Mouse (Mus musculus) urinary bladder, postnatal 25 days (tissue): Measurements from ENCODE around the gene Sec31a.
"Not testable (repeated sequence)": the region's sequence is repeated elsewhere in the genome, so short reads cannot be mapped to it uniquely, and the experiment has no call there.

Experiments used
- DNase-seq: peaks from one replicate; pipeline ENCODE4 v3.0.0; 2022; ENCODE audit warnings: low spot score

The Sec31a gene

DNA sequence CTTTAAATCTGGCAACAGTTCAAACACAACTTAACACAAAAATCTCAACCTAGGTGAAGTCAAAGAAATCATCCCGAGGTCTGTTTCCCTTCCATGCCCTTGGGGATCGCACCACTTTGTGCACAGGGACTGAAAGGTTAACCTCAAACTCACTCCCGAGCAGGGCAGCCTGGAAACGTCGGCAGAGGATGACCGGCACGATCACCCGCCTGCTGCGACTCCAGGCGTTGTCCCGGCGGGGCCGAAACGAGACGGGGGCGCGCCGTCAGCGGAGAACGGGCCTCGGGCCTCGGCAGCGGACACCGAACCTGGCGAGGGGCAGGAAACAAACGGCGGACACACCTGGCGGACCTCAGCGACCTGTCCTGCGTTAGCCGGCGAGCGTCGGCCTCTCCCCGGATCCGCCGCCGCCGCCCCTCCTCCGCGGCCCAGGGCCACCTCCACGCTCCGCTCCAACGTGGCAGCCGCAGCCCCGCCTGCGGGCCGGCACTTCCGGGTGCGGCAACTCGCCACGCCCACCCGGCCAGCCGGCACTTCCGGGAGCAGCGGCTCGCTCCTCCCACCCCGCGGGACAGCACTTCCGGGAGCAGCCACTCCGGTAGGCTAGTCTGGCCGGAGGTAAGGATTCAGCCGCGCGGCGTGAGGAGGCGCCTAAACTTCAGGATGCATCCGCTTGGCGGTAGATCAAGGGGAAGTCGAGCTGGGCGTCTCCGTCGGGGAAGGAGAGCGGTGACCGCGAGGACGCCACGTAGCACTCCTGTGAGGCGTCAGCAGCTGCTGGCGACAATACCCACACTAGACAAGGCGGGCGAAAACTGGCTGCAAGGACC is at the start of gene Sec31a:
Gene Sec31a (minus strand): TSS at position 474 of the 830 bp plus-strand sequence.
- DNase-seq, result peak; percentile 98

DNA sequence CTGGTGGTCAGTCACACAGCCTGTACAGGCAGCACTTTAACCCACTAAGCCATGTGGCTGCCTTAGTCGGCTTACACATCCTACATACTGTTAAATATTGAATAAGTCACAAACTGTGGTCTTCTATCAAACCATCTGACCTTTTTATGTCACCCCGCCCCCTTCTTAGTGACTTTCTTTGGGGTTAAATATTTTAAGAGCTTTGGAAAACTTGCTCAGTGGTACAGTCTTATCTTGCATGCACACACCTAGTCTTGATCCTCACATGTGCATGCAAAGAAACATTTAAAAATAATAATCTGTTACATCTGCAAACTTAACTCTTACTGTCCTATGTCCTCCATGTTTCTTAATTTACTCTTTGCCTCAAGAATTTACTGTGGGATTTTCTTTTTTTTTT is 46.3 kb upstream of the Sec31a start:
- no peak for DNase-seq

GRCm38 (mm10) chr5:100461526-100461925 is 45.5 kb upstream of the Sec31a start:
- no peak for DNase-seq

DNA sequence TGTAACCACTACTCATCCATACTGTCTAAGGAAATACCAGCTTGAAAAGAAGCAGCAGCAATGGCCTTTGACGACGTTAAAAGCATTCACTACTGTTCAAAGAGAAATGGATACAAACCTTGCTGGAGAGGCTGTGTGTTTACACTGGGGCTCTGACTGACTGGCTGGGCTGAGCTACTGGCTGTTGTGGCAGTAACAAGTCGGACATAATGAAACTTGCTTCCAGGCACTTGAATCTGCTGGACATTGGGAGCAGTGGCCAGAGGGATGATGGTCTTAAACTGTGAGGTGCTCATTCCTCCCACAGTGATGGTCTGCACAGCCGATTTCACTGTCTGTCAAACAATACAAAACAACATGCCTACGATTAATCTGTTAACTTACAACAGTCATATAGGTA is 43.4 kb upstream of the Sec31a start:
- DNase-seq, result no peak

DNA sequence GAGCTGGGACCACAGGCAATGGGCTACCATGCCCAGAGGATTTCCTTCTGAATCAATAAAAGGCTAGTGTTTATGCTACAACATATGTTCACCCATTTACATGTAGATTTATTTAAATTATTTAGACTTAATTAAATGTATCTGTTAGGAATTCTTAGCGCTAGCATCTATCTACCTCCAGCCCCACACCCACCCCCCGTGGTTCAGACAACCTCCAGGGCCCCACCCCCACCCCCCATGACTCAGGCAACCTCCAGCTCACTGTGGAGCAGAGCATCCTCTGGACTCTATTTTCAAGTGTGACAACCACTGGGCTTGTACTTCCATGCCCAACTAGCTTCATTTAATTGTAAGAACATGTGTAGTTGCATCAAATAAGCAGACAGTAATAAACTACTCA is 35.8 kb upstream of the Sec31a start:
- no peak for DNase-seq

GRCm38 (mm10) chr5:100438796-100439195 is 22.8 kb upstream of the Sec31a start:
- DNase-seq, result no peak

DNA sequence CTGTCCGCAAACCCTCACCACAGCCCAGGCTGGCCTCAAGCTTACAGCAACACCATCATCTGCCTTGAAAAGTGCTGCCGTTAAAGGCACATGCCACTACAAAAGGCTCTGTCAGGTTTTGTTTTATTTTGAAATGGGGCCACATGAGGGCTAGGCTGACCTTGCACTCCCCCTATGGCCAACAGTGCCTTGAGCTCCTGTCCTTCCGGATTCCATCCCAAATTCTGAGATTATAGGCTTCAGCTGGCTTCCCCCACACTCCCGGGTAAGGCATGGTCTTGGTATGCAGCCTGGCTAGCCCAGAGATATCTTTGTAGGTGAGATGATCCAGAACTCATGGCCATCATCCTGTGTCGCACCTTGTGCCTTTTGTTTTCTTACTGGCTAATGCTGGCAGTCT is 21.9 kb upstream of the Sec31a start:
- DNase-seq, result no peak

DNA sequence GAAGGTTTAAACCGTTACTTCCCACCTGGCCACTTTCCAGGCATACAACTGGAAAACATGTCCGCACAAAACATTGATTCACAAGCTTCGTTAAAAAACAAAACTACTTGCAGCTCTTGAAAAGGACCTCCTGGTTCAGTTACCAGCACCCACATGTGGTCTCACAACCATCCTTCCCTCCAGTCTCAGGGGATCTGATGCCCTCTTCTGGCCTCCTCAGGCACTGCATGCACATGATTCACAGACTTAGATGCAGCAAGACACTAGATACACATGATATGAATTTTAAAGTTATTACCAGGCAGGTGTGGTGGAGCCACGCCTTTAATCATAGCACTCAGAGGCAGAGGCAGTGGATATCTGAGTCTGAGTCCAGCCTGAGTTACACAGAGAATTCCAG is 21.1 kb upstream of the Sec31a start:
- no peak for DNase-seq

DNA sequence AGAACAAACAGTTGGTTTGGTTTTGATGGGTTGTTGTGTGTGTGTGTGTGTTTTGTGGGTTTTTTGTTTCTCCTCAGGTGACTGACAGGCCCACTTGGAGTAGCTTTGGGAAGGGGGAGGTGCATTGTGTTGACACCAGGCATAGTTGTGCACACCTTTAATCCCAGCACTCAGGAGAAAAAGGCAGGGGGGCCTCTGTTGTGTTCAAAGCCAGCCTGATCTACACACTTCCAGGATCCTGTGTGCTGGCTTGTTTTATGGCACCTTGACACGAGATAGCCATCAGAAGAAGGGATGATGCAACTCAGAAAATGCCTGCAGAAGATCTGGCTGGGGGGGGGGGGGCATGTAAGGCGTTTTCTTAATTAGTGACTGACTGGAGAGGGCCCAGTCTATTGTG is 14.9 kb upstream of the Sec31a start:
- DNase-seq, result no peak

- no peak for DNase-seq
Observed at GRCm38 (mm10) chr5:100430076-100430390, 14.0 kb upstream of the Sec31a start.

DNA sequence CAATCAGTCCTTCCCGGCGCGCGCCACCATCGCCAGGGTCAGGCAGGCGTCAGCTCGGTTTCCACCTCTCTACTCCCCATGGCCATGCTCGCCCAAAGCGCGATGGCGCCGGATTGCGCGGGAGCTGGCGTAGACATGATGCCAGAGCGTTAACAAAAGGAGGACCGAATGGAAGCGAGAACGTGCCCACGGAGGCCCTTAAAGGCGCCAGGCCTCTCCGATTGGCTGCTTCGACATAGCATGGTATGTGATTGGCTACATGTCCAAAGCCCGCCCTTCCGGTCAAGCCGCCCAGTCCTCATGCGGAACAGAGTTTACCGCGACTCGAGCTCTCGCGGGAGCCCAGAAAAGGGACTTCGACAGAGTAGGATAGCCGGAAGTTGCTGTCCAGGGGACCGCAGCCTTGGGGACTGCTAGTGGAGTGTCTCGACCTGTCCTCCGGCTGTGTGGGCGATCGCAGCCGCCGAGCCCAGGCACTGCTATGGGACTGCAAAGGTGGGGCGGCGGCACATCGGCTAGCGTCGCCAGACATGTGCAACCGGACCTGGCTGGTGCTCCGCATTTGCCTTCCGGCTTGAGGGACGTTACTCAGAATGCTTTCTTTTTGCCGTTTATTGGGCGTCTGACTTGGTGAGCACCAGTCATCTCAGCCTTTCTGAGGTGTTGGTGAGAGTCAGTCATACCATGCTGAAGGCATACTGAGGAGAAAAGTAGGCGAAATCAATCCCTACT is 13.5 kb upstream of the Sec31a start:
- DNase-seq, result peak; percentile 80

- DNase-seq, result no peak
Observed at GRCm38 (mm10) chr5:100428734-100429343, 12.8 kb upstream of the Sec31a start.

- no peak for DNase-seq
Observed at GRCm38 (mm10) chr5:100428031-100428733, 12.1 kb upstream of the Sec31a start.

- DNase-seq, result no peak
Observed at GRCm38 (mm10) chr5:100427276-100427675, 11.2 kb upstream of the Sec31a start.

- not testable (repeated sequence) for DNase-seq
Observed at GRCm38 (mm10) chr5:100425823-100426222, 9.8 kb upstream of the Sec31a start.

- DNase-seq, result no peak
Observed at GRCm38 (mm10) chr5:100424252-100424651, 8.2 kb upstream of the Sec31a start.

DNA sequence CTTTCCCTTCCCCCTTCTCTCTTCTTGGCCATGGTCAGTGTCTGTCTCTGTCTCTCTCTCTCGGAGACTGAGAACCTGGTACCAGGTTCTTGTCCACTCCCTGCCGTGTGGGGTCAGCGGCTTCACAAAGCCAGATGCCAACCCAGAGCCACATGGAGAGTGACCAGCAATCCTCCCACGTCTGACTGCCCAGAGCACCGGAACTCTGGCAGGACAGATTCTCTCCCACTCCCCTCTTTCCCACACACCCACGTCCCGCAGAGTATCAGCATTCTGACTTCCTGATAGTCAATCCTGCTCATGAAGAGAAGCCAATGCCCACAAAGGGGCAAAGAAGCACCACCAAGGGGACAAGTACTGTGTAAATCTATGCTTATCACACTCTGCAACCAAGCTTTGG is 7.6 kb upstream of the Sec31a start:
- DNase-seq, result no peak

DNA sequence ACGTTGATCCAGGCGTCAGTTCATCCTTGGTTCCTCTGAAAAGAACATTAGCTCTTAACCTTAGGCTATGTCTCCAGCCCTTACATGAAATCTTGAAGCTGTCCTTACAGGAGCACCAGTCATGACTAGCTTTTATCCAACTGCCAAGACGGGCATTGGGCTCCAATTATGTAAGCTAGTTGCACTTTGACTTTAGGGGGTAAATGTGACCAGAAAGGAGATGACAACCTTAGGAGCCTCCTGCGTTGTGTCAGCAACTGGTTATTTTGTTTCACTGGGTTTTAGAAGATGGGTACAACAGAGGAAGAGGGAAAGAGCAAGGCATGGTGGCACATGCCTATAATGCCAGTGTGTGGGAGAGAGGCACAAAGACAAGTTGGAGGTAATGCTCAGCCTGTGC is 2.8 kb upstream of the Sec31a start:
- DNase-seq, result no peak

GRCm38 (mm10) chr5:100418077-100418476 is 2.0 kb upstream of the Sec31a start:
- DNase-seq, result no peak

- no peak for DNase-seq
Observed at GRCm38 (mm10) chr5:100414474-100415196, 1.4 kb downstream of the Sec31a start.

DNA sequence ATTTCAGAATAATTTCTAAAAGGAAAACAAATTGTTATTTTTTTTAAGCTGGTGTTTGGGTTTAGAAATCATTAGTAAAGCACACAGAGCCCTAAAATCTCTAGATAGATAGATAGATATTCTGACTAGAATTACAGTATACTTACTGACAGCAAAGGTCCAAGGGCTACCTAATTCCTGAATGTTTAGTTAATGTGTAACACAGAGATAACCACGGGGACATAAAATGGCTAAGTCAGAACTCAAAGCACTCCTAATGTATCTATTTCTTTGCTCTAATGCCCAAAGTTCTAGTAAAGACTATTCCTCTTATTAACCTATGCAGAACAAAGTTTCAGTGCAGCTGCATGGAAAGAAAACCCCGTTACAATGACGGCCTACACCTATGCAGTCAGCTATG is 3.1 kb downstream of the Sec31a start:
- DNase-seq, result no peak

GRCm38 (mm10) chr5:100410281-100410680 is 5.8 kb downstream of the Sec31a start:
- DNase-seq, result no peak
